Mouse (Mus musculus) left cerebral cortex, postnatal 36 days (tissue): ENCODE data around the gene Ccr8. TPM values are rescaled to one million over a fixed set of nuclear protein-coding genes. Genes with fewer than 3 reads are reported as not detected.
"Not testable (repeated sequence)": the region's sequence is repeated elsewhere in the genome, so short reads cannot be mapped to it uniquely, and the experiment has no call there.

ENCODE experiments used
- DNase-seq, 2 experiments: peaks; one replicate each; pipeline ENCODE4 v3.0.0; 2021 to 2022; ENCODE audit warnings: low spot score in 2 of 2, mixed read lengths in 1 of 2
- intact Hi-C: fragments of 180-260 bp; cut with DNase I; formaldehyde crosslinking; loops from one replicate; pipeline ENCODE4 v1.15.1; 2025
- total RNA-seq, 2 experiments: library from RNA; stranded (reverse); gene quantifications; 2 replicates each; pipeline ENCODE4 v1.2.3; 2021

The Ccr8 gene
- total RNA-seq, 2 experiments from 2014 or later: not detected

DNA sequence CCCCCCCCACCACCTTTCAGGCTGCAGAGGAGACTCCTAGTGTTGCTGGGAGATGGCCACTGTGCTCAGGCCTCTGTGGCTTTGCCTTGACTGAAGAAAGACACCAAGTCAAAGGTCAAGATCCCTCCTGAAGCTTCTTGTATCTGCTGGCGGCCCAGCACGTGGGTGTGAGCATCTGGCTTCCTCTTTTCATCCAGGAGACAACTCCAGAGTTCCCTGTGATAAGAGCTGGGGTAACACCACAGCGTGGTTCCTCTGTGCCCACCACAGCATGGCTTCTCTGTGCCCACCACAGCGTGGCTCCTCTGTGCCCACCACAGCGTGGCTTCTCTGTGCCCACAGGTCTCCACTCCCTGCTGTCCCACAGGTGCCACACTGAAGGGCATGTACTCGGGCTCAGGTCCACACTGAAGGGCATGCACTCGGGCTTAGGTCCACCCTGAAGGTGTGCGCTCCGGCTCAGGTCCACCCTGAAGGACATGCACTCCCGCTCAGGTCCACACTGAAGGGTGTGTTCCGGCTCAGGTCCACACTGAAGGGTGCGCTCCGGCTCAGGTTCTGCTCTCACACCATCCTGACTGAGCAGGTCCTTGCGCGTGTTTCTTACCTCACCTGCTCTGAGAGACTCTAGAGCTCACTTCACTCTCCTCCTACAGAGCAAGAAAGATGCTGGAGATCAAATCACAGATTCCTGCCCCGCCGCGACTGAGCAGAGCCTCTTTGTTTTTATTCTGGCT is 8.6 kb upstream of the Ccr8 start:
- intact Hi-C loops: no loop called here
- no peak for DNase-seq

DNA sequence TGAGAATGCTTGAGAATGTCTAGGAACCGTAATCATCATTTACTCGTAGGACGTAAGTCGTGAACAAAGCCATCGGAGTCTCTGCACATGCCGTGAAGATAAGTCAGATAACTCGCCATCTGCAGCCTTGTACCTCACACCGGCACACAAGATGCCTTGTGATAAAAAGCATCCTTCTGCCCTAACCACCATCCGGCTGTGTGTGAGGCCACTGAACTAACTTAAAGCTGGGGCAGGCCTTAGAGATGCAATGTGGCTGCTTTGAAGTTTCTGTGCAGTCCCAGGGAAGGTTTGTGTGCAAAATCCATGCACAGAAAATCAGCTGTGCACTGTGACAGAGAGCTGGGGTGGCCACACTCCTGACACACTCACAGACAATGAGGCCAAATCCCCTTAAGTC is 7.5 kb upstream of the Ccr8 start:
- intact Hi-C loops: no loop called here
- DNase-seq: no peak

DNA sequence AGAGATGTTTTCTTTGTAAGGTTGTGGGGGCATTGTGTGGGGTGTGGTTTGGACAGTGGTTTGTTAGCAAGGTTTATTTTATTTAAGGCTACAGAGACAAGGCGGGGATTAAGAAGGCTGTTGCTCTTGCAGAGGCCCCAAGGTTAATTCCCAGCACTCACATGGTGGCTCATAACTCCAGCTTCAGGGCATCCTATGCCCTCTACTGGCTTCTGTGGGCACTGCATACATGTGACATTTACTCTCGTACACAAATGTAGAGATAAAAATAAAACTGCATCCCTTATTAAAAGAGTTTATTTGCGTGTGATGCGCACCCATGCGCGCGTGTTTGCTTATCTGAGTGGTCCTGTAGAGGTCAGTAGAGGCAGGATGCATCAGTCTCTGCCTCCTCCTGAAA is 2.8 kb upstream of the Ccr8 start:
- intact Hi-C loops: no loop called here
- no peak for DNase-seq

DNA sequence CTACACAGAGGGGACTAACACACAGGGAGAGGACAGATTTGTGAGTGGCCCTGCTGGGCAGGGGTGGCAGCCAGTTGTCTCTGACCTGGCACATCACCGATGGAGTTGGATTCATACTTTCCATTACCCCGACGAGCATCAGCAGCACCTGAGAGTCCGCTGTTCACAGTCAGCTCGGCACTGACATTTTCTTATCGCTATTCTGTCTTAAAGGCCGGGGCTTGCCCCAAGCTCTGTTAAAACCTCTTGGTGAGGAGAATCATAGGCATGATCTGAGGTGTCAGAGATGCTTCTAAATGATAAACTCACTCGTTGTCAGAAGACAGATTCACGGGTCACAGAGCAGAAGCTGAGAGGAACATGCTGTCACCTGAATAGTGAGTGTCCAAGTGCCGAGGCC is 828 bp upstream of the Ccr8 start:
- DNase-seq: no peak
- intact Hi-C loops: no loop called here

DNA sequence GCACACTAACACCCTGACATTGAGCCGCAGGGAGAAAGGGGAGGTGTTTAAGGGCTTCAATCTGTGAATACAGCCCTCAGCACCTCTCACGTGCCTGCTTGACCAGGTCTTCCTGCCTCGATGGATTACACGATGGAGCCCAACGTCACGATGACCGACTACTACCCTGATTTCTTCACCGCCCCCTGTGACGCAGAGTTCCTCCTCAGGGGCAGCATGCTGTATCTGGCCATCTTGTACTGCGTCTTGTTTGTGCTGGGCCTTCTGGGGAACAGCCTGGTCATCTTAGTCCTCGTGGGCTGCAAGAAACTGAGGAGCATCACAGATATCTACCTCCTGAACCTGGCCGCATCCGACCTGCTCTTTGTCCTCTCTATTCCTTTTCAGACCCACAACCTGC is 1.8 kb downstream of the Ccr8 start:
- no peak for DNase-seq
- intact Hi-C loops: no loop called here

DNA sequence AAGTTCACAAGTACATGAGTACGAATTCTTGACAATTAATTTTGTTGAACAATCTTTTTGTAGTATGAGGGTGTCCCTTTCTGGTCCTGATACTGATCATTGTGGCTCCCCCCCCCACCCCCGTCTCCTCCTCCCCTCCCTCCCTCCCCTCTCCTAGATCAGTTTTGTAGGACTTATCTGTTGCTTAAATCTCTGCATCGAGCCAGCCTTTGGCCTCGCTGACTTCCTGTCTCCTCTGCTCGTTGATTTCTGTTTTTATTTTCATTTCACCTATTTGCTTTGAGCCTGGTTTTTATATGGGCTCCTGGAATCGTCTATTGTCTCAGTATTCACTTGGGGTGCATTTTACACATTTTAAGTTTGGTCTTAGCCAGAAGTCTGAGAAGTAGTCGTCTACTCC is 4.0 kb downstream of the Ccr8 start:
- DNase-seq: no peak
- intact Hi-C loops: no loop called here

DNA sequence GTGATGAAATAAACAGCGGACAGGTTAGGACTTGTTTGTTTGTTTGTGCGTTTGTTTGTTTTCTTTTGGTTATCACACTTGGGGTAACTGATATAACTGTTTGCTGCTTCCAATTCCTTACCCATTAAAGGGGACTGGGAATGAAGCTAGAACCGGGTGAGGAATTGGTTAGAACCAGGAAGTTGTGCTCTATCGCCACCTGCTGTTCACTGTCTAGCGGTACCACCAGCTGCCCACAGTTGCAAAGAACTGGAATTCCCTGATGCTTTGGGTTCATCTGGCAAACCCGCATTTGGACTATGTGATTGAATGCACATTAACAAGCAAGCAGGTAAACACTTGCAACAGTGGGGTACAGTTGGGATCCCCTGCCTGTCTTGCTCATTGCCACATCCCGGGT is 6.8 kb downstream of the Ccr8 start:
- intact Hi-C loops: loop anchor here (2.0 kb wide), 1 partner anchor 72 kb away; no protein-coding TSS in a partner anchor
- peak; percentile 53 to 66 for DNase-seq

DNA sequence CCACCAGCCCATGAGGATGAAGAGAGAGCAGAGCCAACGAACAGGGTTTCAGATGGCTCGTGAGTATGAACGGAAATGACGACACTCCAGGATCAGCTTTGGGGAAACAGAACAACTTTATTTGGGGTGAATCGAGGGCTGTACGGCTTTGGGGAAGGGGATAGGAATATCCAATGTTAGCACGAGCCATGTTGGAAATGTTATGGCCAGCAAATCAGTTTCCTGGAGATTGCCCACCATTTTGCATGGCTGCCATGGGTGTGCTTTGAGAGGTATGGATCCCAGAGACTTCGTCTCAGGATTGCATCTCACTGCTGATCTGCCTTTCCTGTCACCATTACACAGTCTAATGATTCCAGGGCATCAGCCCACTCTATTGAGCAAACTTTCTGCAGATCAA is 7.4 kb downstream of the Ccr8 start:
- intact Hi-C loops: loop anchor here (2.0 kb wide), 1 partner anchor 73 kb away; no protein-coding TSS in a partner anchor
- DNase-seq: no peak

DNA sequence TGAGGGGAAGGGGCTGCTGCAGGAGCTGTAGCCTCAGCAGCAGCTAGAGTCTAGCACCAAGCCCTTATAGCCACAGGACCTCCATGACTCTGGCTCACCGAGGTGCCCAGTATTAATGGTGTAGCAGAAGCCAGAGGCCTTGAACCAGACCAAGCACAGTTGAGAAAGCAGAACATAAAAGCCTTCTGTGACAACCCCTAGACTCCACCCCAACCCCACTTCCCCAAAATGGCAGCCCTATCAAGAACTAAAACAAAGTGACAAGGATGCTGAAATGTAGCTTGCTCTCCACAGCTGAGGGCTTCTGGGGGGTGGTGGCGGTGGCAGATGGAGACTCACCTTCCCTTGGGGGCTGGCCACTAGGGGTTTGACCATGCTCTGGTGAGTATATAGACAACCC is 9.3 kb downstream of the Ccr8 start:
- intact Hi-C loops: no loop called here
- no peak for DNase-seq

DNA sequence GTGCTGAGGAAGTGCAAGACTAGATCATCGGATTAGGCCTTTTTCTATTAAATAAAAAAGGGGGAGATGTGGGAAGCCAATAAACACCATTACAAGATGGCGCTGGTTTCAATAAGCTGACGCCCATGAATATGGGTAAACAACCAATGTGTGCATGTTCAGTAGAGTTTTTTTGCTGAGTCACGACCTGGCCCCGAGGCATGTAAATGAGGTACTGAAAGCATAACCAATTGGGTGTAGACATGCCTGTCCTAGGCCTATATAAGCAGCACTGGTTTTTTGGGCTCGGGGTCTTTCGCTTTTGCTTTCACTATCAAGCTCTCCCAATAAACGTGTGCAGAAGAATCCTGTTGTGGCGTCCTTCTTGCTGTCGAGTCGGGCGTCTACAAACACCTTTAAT is 17.0 kb downstream of the Ccr8 start:
- intact Hi-C loops: not testable (repeated sequence)

DNA sequence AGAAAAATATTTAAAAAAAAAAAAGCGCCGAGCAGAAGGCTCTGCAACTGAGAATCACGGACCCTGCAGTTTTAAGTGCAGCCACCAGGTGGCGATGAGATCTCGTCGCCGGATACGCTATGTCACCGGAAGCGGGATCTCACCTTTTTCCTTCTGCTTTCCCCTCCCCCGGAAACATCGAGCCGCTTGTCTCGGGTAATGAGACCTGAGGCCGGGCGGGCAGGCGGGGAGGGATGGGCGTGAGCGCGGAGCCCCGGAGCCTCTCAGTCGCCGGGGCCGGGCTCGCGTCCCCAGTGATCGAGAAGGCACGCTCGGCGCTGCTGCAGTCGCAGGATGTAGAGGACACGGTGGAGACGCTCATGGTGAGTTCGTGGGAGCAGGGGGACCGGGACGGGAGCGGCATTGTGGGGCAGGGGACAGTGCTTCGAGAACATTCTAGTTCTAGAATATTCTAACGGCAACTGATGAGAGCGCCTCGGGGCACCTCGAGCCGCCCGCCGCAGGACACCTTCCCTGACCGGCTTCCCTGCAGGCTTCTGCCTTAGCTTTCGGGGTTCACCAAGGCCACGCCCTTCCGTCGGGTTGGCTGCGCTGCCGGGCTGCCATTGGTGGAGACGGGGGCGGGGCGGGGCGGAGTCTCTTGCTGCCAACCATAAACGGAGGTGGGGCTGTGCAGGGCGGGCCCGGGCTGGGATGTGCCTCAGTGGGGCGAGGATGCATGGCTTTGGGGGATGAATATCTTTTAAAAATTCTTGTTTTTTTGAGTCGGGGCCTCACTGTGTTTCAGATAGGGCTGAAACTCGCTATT is 18.5 kb downstream of the Ccr8 start, which contains the start of gene Slc25a38:
Slc25a38 (plus strand) TSS at position 164 of the 808 bp plus-strand sequence.
- intact Hi-C loops: no loop called here
- peak; percentile 91 to 95 for DNase-seq

More for the DNA sequence above, 17.0 kb downstream of the Ccr8 start:
- not testable (repeated sequence) for DNase-seq

DNA sequence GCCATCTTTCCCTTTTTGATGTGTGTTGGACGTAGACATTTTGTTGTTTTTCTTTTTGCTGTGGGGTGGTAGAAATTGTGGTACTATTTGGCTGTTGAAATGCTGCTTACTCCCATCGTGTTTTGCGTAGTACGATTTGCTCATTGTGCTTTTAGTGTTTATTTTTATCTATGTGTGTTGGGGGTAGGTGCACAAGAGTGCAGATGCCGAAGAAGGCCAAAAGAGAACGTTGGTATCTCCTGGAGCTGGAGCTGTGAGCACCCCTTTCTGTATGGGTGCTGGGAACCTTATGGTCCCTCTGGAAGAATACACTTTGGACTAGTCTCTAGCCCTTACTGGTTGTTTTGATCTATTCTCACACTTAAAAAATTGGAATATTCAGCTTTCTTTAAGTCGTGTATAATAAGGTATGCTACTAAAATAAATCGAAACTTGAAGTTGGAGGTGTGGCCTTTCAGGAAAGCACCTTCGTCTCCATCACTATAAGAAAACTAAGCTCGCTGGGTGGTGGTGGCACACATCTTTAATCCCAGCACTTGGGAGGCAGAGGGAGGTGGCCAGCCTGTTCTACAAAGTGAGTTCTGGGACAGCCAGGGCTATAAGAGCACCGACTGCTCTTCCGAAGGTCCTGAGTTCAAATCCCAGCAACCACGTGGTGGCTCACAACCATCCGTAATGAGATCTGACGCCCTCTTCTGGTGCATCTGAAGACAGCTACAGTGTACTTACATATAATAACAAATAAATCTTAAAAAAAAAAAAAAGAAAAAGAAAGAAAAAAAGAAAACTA is 19.4 kb downstream of the Ccr8 start:
- intact Hi-C loops: no loop called here
- no peak for DNase-seq

DNA sequence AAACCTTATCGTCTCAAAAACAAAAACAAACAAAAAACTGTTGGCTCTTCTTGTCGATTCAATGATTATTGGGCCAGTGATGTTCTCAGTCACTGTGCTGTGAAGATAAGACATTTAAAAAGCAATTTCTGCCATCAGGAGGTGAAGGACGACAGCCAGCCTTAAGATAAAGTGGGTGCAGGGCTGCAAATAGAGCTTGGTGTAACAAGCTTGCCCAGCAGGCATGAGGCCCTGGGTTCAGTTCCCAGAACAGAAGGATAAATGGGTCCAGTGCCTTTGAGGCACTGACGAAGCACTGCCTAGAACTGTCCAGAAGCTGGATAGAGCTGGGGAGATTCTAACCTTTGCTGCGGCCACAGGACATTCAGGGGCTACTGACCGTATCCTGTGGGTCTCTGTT is 20.6 kb downstream of the Ccr8 start:
- DNase-seq: no peak
- intact Hi-C loops: no loop called here

DNA sequence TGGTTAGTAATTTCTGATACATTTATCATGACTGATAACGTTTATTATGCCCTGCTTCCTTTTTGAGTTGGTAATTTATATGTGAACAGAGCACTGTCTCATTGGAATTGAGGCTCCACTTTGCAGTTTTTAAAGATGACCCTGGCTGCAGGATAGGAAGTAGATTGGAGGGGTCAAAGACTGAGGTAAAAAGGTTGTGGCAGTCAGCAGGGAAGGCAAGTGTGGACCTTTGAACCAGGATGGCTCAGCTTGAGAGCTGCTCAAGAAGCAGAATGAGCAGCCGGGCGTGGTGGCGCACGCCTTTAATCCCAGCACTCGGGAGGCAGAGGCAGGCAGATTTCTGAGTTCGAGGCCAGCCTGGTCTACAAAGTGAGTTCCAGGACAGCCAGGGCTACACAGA is 21.5 kb downstream of the Ccr8 start:
- no peak for DNase-seq
- intact Hi-C loops: no loop called here

DNA sequence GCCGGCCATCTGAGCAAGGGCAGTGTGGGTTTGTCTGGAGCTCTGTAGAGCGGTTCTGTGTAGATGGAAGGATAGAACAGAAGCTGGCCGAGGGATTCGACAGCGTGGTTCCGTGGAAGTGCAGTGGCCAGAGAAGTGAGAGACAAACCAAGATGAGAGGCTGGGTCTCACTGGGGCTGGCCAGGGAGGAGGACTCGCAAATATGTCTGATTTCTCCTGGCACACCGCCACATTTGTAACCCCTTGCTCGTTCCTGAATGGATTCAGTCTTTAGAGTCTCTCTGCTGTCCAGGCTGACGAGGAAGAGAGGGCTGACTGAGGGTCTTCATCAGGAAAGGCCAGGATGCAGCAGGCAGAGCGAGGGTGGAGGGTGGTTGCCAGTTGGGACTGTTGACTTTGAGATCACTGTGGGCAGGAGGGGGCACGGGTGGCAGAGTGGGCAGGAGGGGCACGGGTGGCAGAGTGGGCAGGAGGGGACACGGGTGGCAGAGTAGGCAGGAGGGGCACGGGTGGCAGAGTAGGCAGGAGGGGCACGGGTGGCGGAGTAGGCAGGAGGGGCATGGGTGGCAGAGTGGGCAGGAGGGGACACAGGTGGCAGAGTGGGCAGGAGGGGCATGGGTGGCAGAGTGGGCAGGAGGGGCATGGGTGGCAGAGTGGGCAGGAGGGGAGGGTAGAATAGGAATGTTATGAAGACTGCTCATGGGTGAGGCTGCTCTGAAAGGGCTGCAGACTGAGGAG is 22.3 kb downstream of the Ccr8 start:
- intact Hi-C loops: no loop called here
- no peak for DNase-seq

DNA sequence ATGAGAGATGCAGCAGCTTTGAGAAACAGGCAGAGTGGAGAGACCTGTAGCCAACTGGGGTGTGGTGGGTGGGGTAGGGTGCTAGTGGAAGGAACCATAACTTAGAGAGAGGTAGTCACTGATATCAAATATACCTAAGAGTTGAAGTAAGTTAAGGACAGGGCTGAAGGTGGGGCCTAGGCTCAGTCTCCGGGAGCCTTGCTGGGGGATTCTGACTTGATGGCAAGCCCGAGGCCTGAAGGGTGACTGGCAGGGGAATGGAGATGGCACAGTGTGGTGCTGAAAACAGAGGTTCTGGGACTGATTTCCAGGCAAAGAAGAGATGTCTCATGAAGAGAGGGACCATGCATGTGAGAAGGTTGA is 22.9 kb downstream of the Ccr8 start:
- intact Hi-C loops: no loop called here
- DNase-seq: no peak

DNA sequence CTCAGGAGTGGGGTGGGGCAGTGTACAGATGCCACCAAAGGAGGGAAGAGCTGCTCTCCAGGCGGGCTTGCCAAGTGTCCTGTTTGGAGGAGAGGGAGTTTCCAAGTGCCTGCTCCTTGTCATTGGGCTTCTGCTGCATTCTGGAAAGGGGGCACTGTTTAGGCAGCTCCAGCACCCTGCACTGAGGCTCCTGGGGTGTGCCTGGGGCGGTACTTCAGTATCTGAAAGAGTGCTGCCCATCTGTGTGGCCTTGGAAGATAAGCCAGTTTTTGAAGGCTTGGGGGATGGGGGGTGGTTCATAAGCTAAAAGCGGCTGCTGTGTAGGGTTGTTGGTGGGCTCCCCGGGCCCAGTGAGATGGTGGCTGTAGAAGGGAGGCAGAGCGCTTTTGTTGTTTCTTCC is 23.7 kb downstream of the Ccr8 start:
- no peak for DNase-seq
- intact Hi-C loops: no loop called here

DNA sequence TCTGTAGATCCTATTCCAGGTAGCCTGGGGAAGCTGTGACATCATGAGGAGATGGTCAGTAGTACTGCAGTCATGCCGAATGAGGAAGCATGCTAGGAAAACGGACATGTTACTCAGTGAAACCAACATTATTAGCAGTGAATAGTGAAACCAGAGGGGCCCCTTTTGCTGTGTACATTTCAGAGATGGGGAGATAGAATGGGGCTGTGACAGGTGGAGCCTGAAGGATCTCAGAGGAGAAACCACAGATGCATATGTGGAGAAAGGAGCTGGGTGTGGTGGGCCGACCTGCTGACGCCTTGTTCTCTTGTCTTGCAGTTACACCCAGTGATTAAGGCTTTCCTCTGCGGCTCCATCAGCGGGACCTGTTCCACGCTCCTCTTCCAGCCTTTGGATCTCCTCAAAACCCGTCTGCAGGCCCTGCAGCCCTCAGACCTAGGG is 24.3 kb downstream of the Ccr8 start:
- intact Hi-C loops: no loop called here
- DNase-seq: no peak

DNA sequence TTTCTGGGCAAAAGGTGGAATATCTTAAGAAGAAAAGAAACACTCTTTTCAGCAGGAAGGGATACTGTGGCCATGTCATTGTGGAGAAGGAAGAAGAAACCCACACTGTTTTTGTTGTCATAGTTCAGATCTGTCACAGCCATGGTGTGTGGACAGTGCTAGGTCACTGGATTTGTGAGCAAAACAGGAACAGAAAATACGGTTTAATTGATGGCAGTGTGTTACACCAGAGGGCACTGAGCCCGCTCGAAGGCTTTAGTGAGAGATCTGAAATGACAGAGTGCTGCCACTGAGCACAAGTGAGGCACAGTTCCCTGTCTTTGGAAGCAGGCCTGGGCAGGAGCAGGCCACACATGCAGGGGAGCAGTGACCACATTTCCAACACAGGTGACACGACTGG is 26.3 kb downstream of the Ccr8 start:
- intact Hi-C loops: no loop called here
- no peak for DNase-seq

DNA sequence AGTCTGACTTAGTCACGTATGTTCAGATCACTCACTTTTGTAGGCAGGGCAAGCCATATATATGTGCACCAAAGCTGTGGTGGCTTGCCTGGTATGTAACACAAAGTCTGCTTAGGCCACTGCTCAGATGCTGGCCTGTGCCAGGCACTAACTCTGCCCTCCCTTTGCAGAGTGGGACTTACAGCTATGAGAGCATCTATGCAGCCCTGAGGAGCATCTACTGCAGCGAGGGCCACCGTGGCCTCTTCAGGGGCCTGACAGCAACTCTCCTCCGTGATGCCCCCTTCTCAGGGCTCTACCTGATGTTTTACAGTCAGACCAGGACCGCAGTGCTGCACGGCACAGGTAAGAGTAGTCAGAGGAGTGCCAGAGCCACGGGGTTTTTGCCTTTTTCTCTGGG is 28.6 kb downstream of the Ccr8 start:
- intact Hi-C loops: no loop called here
- no peak for DNase-seq
